Mouse (Mus musculus): ENCODE measurements at regions not wholly inside any gene's neighbourhood (a gene's known extent, or its start where the extent isn't known, plus 50 kb on each side); places are given as distances from the start of the nearest gene placed in this dataset.

- TF ChIP-seq MYOG (IDR thresholded peaks at IDR 0.05; ENCODE audit: control insufficient read depth in 1 of 3, insufficient read depth in 1 of 3, insufficient read length in 2 of 3, low read depth in 2 of 3) (no peak), POLR2A (IDR thresholded peaks at IDR 0.05; ENCODE audit: insufficient read length, low read depth) (no peak), TCF12 (IDR thresholded peaks at IDR 0.05; ENCODE audit: insufficient read depth, poor library complexity, severe bottlenecking) (no peak), USF1 (IDR thresholded peaks at IDR 0.05; ENCODE audit: low read depth) (no peak), CEBPB (IDR thresholded peaks at IDR 0.05; ENCODE audit: insufficient read depth, poor library complexity, severe bottlenecking) (no peak), POLR2AphosphoS2 (IDR thresholded peaks at IDR 0.05; ENCODE audit: insufficient read length, low read depth) (no peak), MAX (IDR thresholded peaks at IDR 0.05; ENCODE audit: low read depth) (no peak), E2F4 (IDR thresholded peaks at IDR 0.05; ENCODE audit: insufficient read depth) (no peak), TCF3 (IDR thresholded peaks at IDR 0.05; ENCODE audit: insufficient read length, low read depth) (no peak), MYOD1 (IDR thresholded peaks at IDR 0.05; ENCODE audit: control insufficient read depth in 1 of 3, insufficient read length in 2 of 3, low read depth in 2 of 3) (no peak), SRF (IDR thresholded peaks at IDR 0.05; ENCODE audit: control insufficient read depth, insufficient read length, low read depth) (no peak), REST (IDR thresholded peaks at IDR 0.05; ENCODE audit: insufficient read depth, insufficient read length) (no peak)
Measured at GRCm38 (mm10) chr1:28844589-28844988, 64.5 kb upstream of the Gm597 start.
